Mouse (Mus musculus) embryonic fibroblast, embryonic 13.5 days (primary cell): ENCODE measurements around the gene H2al1m.

Source experiments
- CTCF ChIP-seq: IDR thresholded peaks from 2 replicates; pipeline ENCODE4 v1.5.1; 2011; ENCODE audit warnings: mild to moderate bottlenecking, control low read depth, low read length, moderate library complexity, borderline replicate concordance; ENCODE audit not compliant: insufficient read depth
- POLR2A ChIP-seq: IDR thresholded peaks from 2 replicates; pipeline ENCODE4 v1.6.1; 2011; ENCODE audit warnings: low read depth, mild to moderate bottlenecking, control low read depth, low read length, moderate library complexity

GRCm38 (mm10) chrX:9257831-9258230, 25.7 kb upstream of the H2al1m start:
- TF ChIP-seq POLR2A (no peak), CTCF (no peak)
